Mouse (Mus musculus) embryonic fibroblast, embryonic 13.5 days (primary cell): ENCODE results near the gene Hpse.

ENCODE experiments used
- CTCF ChIP-seq: IDR thresholded peaks from 2 replicates; pipeline ENCODE4 v1.5.1; 2011; ENCODE audit warnings: mild to moderate bottlenecking, control low read depth, low read length, moderate library complexity, borderline replicate concordance; ENCODE audit not compliant: insufficient read depth
- POLR2A ChIP-seq: IDR thresholded peaks from 2 replicates; pipeline ENCODE4 v1.6.1; 2011; ENCODE audit warnings: low read depth, mild to moderate bottlenecking, control low read depth, low read length, moderate library complexity

- TF ChIP-seq CTCF (peak; percentile 89), POLR2A (no peak)
Observed at GRCm38 (mm10) chr5:100674711-100675376, 44.7 kb downstream of the Hpse start, which contains the start of gene Coq2.
